Mouse (Mus musculus) adrenal gland (tissue): Measurements from ENCODE around the gene Cpt2.

Source experiments
- intact Hi-C: fragments of 180-260 bp; cut with DNase I; formaldehyde crosslinking; loops from one replicate; pipeline ENCODE4 v1.15.1; 2025
- long read RNA-seq, 2 experiments: library from polyadenylated mRNA; unstranded; transcript quantifications; one replicate each; pipeline ENCODE4 v2.0.0; 2020; ENCODE audit warnings: borderline replicate concordance in 1 of 2; ENCODE audit not compliant: insufficient replicate concordance in 1 of 2

The Cpt2 gene
- long read RNA-seq, experiment 1, transcript Cpt2-201 (5 exons, 2,372 nt) = major isoform, 68 of 80 reads
- long read RNA-seq, experiment 1, partial matches to known transcripts = 12 of 80 reads
- long read RNA-seq, experiment 1, other reads (novel, unspliced or antisense) = 0 of 80 reads
- long read RNA-seq, experiment 2, transcript Cpt2-201 (5 exons, 2,372 nt) = major isoform, 66 of 74 reads
- long read RNA-seq, experiment 2, partial matches to known transcripts = 6 of 74 reads
- long read RNA-seq, experiment 2, other reads (novel, unspliced or antisense) = 2 of 74 reads

- intact Hi-C loops = no loop called here
Observed at GRCm38 (mm10) chr4:107923145-107923802, at the start of gene Cpt2. Gene Cpt2, minus strand, starts transcription at chr4:107923610.

- intact Hi-C loops = no loop called here
Observed at GRCm38 (mm10) chr4:107971162-107971561, 47.8 kb upstream of the Cpt2 start.

GRCm38 (mm10) chr4:107969781-107970180, 46.4 kb upstream of the Cpt2 start:
- intact Hi-C loops = no loop called here

- intact Hi-C loops = no loop called here
Observed at GRCm38 (mm10) chr4:107967966-107968682, 44.7 kb upstream of the Cpt2 start, which contains the start of gene Slc1a7. Gene Slc1a7, plus strand, starts transcription at chr4:107968332.

GRCm38 (mm10) chr4:107966416-107967109, 43.2 kb upstream of the Cpt2 start:
- intact Hi-C loops = no loop called here

- intact Hi-C loops = no loop called here
Observed at GRCm38 (mm10) chr4:107962792-107963191, 39.4 kb upstream of the Cpt2 start.

- intact Hi-C loops = no loop called here
Observed at GRCm38 (mm10) chr4:107962044-107962732, 38.8 kb upstream of the Cpt2 start.

GRCm38 (mm10) chr4:107958487-107958886, 35.1 kb upstream of the Cpt2 start:
- intact Hi-C loops = no loop called here

GRCm38 (mm10) chr4:107955691-107956090, 32.3 kb upstream of the Cpt2 start:
- intact Hi-C loops = no loop called here

- intact Hi-C loops = no loop called here
Observed at GRCm38 (mm10) chr4:107952845-107953244, 29.4 kb upstream of the Cpt2 start.

GRCm38 (mm10) chr4:107949918-107950317, 26.5 kb upstream of the Cpt2 start:
- intact Hi-C loops = no loop called here

- intact Hi-C loops = no loop called here
Observed at GRCm38 (mm10) chr4:107944141-107944540, 20.7 kb upstream of the Cpt2 start.

- intact Hi-C loops = no loop called here
Observed at GRCm38 (mm10) chr4:107942741-107943140, 19.3 kb upstream of the Cpt2 start.

GRCm38 (mm10) chr4:107938124-107938523, 14.7 kb upstream of the Cpt2 start:
- intact Hi-C loops = loop anchor here (5.0 kb wide), 1 partner anchor 134 kb away; no protein-coding TSS in a partner anchor

GRCm38 (mm10) chr4:107937338-107937737, 13.9 kb upstream of the Cpt2 start:
- intact Hi-C loops = loop anchor here (5.0 kb wide), 1 partner anchor 135 kb away; no protein-coding TSS in a partner anchor

GRCm38 (mm10) chr4:107935254-107935653, 11.8 kb upstream of the Cpt2 start:
- intact Hi-C loops = loop anchor here (5.0 kb wide), 1 partner anchor 137 kb away; no protein-coding TSS in a partner anchor

GRCm38 (mm10) chr4:107933239-107933638, 9.8 kb upstream of the Cpt2 start:
- intact Hi-C loops = no loop called here

- intact Hi-C loops = no loop called here
Observed at GRCm38 (mm10) chr4:107931453-107931852, 8.0 kb upstream of the Cpt2 start.

GRCm38 (mm10) chr4:107928726-107929125, 5.3 kb upstream of the Cpt2 start:
- intact Hi-C loops = no loop called here

GRCm38 (mm10) chr4:107928269-107928668, 4.9 kb upstream of the Cpt2 start:
- intact Hi-C loops = no loop called here

- intact Hi-C loops = no loop called here
Observed at GRCm38 (mm10) chr4:107923803-107924194, 389 bp upstream of the Cpt2 start.
